Mouse (Mus musculus): ENCODE results near the gene Hoxc9.

GRCm38 (mm10) chr15:102970740-102971139 is 5.5 kb upstream of the Hoxc9 start:
- TF ChIP-seq CTCF (IDR thresholded peaks at IDR 0.05; ENCODE audit: low read depth, low read length) (no peak), POLR2A (IDR thresholded peaks at IDR 0.05; ENCODE audit: borderline replicate concordance, low read depth, low read length) (no peak)

Data from bone marrow macrophage, adult 2 months (primary cell).